Mouse (Mus musculus) spleen, postnatal 14 days (tissue): ENCODE results near the gene Ccdc71.

ENCODE experiments used
- DNase-seq, 2 experiments: peaks; one replicate each; pipeline ENCODE4 v3.0.0; 2021 to 2022; ENCODE audit warnings: low spot score in 2 of 2

The Ccdc71 gene

DNA sequence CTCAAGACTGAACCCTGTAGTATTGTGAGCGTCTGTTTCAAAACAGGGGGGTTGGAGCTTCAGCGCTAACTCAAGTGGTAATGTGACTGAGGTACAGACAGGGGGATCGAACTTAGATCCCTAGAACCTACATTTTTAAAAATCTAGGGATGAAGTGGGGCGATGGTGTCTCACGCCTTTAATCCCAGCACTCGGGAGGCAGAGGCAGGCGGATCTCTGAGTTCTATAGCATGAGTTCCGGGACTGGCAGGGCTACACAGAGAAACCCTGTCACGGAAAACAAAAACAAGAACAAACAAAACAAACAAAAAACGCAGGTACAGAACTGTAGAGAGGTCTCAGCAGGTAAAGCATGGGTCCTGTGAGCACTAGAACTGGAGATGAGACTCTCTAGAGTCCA, 3.4 kb upstream of the Ccdc71 start:
- no peak for DNase-seq

DNA sequence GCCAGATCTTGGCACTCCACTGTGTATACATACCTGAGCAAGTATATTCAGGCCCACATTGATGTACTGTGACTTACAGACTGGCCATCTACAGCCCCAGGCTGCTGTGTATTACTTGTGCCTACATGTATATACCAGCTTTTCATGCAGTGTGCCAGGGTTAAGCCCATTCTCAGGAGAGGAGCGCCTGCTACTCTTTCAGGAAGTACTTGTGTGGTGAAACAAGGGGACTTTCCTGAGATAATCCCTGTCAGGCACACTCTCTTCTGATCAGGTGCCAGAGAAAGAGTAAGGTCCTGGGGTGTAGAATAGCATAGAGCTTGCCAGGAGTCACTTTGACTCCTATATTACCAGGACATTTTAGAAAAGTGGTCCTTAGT, 398 bp upstream of the Ccdc71 start:
- no peak for DNase-seq

DNA sequence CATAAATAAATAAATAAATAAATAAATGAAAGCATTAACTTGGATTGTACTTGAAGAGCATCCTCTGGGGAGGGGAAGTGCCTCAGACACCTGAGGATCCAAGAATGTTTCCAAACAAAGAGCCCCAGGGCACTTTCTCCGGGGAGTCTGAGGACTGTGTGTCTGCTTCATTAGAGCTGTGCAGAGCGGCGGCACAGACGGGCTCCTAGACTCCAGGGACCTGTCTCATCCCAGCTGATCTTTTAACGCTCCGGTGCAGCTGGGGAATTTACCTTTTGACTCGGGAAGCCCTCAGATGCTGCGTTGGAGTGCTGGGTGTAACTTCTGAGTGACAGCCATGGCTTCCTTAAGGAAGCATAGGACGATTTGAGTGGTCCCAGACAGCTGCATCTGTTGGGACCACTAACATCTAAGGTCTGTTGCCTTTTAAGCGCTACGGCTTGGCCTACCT, 879 bp downstream of the Ccdc71 start, which contains the start of gene Klhdc8b:
TSS of gene Klhdc8b (minus strand) at position 401 of the 451 bp plus-strand sequence.
- no peak for DNase-seq

DNA sequence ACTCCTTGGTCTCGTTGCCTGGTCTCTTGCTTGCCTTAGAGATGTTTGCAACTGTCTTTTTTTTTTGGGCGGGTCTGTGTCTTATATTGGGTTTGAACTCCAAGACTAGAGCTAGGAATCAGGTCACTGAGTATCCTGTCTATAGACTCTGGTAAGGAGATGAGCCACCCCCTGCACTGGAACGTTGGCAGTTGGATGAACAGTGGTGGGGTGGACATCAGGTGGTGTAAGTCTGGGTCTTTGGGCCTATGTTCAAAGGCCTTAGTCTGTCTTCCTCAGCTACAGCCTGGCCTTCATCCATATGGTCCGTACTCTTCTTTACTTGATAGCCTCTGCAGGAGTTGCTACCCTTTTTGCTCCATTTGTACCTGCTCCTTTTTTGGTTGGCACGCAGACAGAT, 1.3 kb downstream of the Ccdc71 start:
- DNase-seq: no peak

DNA sequence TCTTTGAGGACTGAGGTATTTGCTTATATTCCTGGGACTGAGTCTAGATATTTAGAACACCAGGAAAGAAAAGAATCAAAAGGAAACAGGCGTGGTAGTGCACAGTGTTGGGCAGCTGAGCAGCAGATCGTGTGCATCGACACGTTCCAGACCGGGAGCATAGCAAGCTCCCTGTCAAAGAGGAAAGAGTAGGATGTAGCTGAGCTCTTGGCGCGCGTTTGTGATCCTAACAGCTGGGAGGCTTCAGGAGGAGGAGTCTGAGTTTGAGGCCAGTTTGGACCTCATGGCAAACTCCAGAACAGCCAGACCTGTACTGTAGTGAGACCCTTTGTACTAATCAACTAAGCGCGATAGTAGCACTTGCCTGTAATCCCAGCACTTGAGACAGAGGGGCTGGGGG, 1.9 kb downstream of the Ccdc71 start:
- DNase-seq: no peak

DNA sequence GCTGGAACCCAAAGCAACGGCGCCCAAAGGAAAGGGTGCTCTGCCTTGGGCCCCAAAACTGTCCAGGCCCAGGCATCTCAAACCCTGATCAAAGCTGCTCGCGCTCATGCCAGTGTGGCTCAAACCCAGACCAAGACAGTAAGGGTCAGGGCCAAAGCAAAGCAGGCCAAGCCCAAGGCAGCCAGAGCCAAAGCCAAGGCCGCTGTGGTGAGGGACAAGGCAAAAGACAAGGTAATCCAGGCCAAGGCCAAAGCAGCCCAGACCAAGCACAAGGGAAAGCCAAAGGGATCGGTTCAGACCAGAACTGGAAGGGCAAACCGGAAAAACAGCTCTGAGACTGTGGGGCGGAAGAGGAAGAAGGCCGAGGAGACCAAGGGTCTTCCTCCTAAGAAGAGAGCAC, 3.4 kb downstream of the Ccdc71 start:
- no peak for DNase-seq

DNA sequence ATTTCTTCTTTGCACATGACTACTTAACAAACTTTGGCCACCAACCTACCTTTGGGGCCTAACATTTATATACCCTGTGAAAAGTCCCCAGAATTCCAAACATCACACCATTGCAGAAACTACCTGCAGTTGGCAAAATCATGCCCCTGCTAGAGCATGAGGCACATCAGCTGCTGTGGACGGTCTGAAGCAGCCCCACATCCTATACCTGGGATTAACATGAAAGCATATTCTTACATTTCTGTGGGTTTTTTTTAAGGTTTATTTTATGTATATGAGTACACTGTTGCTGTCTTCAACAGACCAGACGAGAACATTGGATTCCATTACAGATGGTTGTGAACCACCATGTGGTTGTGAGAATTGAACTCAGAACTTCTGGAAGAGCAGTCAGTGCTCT, 5.9 kb downstream of the Ccdc71 start:
- DNase-seq: no peak

DNA sequence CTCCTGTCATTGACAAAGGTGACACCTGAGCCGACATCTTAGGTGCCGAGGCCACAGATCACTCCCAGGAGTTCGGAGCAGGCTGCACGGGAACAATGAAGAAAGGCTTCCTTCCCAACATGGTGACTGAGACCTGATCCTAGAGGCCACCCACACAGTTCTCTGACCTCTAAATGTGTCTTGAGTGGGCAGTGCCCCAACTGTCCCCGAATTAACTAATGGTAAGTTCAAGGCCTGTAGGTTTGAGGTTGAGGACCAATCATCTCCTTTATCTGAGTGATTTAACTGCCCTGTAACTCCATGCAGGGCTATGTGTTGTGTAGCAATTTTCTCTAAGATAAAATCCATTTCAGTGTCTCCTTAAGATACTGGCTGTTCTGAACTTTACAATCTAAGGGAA, 9.1 kb downstream of the Ccdc71 start:
- DNase-seq: no peak

DNA sequence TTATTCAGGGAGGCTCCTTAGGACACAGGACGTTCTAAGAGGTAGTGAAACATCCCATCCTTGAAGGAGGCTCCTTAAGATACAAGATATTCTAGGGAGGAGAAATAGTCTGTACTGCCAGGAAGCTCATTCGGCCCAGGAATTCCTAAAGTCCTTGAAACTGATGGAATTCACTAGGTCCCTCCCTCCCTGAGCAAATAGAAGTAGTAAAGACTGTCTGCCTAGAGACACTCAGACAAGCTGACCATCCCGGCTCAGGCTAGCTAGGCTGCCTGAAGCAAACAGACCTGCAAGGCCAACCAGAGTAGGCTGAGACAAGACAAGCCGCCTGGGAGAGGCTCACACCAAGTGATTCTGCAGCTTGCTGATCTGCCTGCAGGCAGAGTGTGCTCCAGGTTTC, 9.5 kb downstream of the Ccdc71 start:
- DNase-seq: no peak

DNA sequence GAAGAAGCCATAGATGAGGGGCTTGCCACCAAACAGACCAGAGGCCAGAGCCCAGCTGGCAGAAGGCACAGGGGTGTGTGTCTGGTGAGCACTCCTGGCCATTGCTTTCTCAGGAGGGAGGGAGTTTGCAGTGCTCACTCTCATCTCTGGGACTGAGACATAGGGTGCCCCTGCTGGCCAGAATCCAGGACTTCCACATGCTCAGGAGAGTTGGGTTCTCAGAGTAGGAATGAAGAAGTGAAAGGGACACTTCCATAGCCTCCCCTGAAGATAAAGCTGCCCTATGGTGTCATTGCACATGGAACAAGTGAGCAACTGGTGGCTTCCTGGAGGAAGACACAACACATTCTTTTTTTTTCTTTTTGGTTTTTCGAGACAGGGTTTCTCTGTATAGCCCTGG, 14.2 kb downstream of the Ccdc71 start:
- no peak for DNase-seq

DNA sequence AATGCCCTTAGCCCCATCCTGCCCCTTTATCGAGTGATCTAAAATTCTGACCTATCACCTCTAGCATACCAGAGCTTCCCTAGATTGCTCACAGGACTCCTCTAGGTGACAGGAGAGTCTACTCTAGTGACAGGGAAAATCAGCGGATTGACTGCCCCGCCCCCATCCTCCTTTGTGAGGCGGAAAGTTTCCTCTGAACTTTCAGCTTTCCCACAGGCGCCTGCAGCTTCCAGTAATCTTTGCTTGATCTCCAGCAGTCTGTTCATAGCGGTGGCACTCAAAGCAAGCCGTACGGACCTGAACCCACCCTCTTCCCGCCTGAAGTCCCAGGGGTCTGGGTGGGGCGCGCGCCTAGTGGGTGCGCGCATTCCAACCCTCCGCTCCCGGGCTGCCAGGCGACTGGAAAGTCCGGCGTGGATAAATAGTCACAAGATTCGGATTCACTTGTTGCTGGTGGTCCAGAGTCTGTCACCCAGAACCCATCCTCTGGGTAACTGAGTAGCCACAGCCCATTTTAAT, 18.4 kb downstream of the Ccdc71 start:
- DNase-seq: no peak

DNA sequence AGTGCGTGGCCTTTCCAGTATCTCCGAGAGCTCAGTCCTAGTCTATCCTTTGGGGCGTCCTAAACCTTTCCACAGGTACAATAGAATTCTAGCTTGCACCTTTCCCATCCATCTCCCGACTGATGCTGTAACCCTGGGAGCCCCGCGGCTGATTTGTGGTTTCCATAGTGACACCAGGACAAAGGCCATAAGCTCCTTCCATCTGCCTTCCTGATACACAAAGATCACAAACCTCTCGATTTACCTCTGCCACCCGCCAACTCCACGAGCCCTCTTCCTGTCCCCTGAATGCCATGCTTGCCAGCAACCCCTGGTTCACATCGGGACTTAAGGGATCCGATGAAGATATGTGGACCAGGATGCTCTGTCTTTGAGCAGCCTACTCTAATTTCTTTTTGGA, 18.9 kb downstream of the Ccdc71 start:
- DNase-seq: no peak

DNA sequence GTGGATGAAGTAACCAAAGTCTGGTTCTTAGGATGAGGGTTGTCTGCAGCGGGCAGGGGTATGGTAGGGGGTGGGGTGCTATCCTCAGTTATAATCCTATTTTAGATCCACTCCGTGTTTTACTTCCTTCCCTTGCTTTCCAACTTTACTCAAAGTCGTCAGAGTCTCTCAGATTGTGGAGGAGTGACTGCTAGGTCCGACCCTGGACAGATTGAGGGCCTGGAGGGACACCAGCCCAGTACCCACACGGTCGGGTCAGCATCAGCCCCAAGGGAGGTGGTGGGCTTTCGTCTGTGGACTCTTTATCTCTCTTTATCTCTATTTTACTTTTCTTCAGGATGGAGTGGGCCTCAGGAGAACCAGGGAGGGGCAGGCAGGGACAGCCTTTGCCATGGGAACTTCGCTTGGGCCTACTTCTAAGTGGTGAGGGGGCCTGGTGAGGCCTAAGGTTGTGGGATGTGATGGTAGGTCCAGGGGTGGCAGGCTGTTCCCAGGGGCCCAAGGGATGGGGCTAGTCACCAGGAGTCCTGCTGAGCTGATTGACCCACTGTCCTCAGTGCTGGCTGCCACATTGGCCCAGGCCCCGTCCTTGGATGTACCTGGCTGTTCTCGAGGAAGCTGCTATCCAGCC, 19.5 kb downstream of the Ccdc71 start, which contains the start of gene Lamb2:
TSS of gene Lamb2 (plus strand) at position 16 of the 631 bp plus-strand sequence.
- no peak for DNase-seq

DNA sequence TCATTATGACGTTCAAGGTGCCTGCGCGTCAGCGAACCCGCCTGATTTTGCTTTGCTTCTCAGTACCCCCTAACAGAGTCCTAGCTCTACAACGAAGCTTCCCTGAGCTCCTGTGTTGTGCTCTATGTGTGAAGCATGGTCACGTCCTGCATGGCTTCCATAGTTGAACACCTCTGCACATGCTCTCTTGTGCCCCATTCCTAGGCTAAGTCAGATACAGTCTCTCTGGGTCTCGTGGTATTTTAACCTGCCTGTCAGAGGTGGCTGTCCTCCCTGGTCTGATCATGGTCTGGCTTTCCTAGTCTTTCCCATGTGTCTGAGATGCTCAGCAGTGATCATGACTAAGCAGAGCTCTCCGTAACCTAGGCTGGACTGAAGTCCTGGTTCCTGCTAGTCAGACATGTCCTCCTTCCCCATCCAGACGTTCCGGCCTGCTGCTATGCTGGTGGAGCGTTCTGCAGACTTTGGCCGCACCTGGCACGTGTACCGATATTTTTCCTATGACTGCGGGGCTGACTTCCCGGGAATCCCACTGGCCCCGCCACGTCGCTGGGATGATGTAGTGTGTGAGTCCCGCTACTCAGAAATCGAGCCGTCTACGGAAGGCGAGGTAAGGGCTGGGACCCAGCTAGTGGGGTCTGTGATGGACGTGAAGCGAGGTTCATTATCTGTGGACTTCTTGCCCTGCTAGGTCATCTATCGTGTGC, 20.6 kb downstream of the Ccdc71 start:
- DNase-seq: no peak

DNA sequence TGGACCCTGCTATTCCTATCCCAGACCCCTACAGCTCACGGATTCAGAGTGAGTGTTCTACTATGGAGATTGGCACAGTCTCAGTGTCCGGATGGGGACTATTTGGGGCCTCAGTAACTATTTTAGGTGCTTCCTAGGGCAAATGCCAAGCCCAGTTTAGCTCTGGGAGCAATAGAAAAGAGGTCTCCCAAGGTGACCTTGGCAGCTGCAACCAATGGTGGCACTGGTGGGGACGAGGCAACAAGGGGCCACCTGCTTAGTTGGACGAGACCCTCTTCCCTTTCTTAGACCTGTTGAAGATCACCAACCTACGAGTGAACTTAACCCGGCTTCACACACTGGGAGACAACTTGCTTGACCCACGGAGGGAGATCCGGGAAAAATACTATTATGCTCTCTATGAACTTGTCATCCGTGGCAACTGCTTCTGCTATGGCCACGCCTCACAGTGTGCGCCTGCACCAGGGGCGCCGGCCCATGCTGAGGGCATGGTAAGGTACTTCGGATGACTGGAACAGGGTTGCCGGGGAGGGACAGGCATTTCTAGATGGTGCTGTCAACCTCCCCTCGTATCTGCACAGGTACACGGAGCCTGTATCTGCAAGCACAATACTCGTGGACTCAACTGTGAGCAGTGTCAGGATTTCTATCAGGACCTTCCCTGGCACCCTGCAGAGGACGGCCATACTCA, 21.3 kb downstream of the Ccdc71 start:
- no peak for DNase-seq

DNA sequence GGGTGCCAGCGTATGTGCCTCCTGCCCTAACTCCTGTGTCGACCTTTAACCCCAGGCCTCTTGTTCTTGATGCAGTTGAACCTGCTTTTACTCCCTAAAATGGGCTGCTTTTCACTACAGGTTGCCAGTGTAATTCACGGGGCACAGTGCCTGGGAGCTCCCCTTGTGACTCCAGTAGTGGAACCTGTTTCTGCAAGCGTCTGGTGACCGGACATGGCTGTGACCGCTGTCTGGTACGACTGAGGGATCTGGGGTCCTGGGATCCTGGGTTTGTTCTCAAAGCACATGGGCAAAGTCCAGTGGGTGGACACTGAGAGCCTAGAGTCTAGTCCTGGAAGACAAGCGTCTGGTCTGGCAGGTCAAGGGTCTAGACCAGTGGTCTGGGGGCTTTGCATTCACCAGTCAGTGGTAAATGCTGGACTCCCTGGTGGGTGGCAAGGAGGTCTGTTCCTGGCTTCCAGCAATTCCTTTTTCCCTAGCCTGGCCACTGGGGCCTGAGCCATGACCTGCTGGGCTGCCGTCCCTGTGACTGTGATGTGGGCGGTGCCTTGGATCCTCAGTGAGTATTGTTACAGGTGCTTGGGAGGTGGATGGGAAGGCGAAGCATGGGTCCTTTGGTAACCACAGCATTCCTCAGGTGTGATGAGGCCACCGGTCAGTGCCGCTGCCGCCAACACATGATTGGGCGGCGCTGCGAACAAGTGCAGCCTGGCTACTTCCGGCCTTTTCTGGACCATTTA, 22.9 kb downstream of the Ccdc71 start:
- no peak for DNase-seq

DNA sequence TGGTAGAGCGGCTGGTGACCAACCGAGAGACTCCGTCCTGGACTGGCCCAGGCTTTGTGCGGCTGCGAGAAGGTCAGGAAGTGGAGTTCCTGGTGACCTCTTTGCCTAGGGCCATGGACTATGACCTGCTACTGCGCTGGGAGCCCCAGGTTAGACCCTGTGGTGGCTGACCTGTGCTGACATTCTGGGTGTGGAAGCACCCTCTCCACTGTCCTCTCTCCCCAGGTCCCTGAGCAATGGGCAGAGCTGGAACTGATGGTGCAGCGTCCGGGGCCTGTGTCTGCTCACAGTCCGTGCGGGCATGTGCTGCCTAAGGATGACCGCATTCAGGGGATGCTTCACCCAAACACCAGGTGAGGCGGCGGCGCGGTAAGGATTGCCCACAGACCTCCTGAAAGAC, 23.7 kb downstream of the Ccdc71 start:
- DNase-seq: no peak

DNA sequence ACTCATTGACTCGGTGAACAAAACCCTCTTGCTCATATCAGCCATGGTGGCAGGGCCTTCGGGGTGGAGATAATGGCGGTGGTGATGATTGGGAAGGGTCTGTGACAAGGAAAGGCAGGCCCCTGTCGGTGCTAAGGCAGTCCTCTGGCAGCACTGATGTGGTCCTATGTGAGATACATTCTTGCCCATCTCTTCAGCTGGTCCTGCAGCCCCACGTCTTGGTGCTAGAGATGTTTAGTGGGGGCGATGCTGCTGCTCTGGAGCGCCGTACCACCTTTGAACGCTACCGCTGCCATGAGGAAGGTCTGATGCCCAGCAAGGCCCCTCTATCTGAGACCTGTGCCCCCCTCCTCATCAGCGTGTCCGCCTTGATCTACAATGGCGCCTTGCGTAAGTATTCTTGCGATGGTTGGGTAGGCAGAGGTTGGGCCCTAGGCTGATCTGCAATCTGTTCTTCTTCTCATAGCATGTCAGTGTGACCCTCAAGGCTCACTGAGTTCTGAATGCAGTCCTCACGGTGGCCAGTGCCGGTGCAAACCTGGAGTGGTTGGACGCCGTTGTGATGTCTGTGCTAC, 25.1 kb downstream of the Ccdc71 start:
- DNase-seq: no peak

DNA sequence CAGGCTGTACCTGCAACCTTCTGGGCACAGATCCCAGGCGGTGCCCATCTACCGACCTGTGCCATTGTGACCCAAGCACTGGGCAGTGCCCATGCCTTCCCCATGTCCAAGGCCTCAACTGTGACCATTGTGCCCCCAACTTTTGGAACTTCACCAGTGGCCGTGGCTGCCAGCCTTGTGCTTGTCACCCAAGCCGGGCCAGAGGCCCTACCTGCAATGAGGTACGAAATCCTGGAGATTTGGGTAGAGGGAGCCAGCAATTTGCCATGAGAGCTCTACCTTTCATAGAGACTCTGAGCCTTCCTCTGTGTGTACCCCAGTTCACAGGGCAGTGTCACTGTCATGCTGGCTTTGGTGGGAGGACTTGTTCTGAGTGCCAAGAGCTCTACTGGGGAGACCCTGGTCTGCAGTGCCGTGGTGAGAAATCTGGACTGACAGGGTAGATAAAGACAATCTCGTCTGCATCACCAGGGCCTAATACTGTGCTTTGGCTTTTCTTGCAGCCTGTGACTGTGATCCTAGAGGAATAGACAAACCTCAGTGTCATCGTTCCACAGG, 26.7 kb downstream of the Ccdc71 start:
- DNase-seq: no peak

DNA sequence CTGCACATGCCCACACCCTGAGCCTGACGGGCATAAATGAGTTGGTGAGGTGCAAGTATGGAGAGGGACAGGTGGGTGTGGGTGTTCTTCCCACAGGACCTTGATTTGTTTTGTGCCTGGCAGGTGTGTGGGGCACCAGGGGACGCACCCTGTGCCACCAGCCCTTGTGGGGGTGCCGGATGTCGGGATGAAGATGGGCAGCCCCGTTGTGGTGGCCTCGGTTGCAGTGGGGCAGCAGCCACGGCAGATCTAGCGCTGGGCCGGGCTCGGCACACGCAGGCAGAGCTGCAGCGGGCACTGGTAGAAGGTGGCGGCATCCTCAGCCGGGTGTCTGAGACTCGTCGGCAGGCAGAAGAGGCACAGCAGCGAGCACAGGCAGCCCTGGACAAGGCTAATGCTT, 28.1 kb downstream of the Ccdc71 start:
- DNase-seq: no peak

DNA sequence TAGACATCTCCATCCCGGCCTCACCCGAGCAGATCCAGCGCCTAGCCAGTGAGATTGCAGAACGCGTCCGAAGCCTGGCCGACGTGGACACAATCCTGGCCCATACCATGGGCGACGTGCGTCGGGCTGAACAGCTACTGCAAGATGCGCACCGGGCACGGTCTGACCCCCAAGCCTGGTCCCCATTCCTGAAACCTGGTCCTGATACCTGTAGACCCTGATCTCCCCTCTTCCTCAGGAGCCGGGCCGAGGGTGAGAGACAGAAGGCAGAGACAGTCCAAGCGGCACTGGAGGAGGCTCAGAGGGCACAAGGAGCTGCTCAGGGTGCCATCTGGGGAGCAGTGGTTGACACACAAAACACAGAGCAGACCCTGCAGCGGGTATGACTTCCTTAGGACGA, 28.9 kb downstream of the Ccdc71 start:
- DNase-seq: peak in 1 of 2 experiments; percentile 5
